Comparison of ENCODE assay signal across 15 mouse cellular contexts in the genomic region with DNA sequence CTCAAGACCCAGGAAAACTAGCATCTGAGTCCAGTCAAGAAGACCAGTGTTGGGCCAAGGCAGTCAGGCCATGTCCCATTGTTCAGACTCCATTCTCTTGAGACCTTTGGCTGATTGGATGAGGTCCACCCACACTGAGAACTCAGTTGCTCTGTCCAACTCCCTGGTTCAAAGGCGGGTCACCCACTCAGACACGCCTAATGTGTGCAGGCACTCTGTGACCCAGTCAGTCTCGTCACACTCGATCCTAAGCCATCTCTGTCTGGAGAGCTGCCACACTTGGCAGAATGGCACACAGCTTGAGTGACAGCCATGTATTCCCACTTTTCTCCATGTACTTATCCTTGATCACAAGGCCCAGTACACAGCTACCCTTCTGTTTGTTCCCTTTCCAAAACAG.
DNase-seq lines count a peak whose midpoint lies in the region; ATAC-seq and TF ChIP-seq lines count a peak whose summit lies in the region.
"Had no signal": no experiment of that assay in that cellular context is flagged by ENCODE, and none has a peak within 500 bp of the region (broad histone marks: within the 10 kb centered on the region; RNA-seq: fewer than 3 reads in every experiment).

No protein-coding gene starts in this region.

- 86% methylated on average over 4 of the region's 4 CpGs for WGBS in forebrain, embryonic 10.5 days
- WGBS in forebrain, embryonic 12.5 days = 88% methylated on average over 4 of the region's 4 CpGs
- WGBS in heart, adult 2 months = 57% methylated on average over 4 of the region's 4 CpGs

- H3K27me3 ChIP-seq in forebrain, embryonic 10.5 days (ENCODE audit: poor library complexity, severe bottlenecking) = no peaks in the 10 kb centered on the region
- no peaks in the 10 kb centered on the region for H3K27me3 ChIP-seq in forebrain, embryonic 12.5 days
- no peaks in the 10 kb centered on the region for H3K27me3 ChIP-seq in heart, adult 2 months (ENCODE audit: control insufficient read depth, insufficient read depth, low read length)
- H3K27me3 ChIP-seq: liver, embryonic 13.5 days; midbrain, embryonic 12.5 days had no signal

- TF ChIP-seq CTCF in heart, adult 2 months (IDR thresholded peaks at IDR 0.05) = no peak

- no peak overlapping the region for H3K9ac ChIP-seq in forebrain, embryonic 12.5 days
- no peak overlapping the region for H3K9ac ChIP-seq in heart, adult 2 months (ENCODE audit: low read depth, low read length)
- H3K9ac ChIP-seq: hindbrain, embryonic 14.5 days; liver, embryonic 13.5 days; midbrain, embryonic 12.5 days had no signal

- DNase-seq in forebrain, embryonic 10.5 days (ENCODE audit: extremely low spot score, low spot score) = no peak
- peak; percentile 34 for DNase-seq in lung, postnatal 10 days
- no peak for DNase-seq in lung, adult 18-20 months
- peak; percentile 32 to 47 for DNase-seq in heart, adult 2 months
- peak; percentile 21 for DNase-seq in skeletal muscle tissue, adult 2 months (ENCODE audit: low read depth, low spot score)
- DNase-seq in retina, postnatal 1 day = no peak
- DNase-seq: kidney, adult 18-20 months; kidney, postnatal 25 days; liver, embryonic 13.5 days; lung, postnatal 4 days; thymus, adult 2 months had no signal

- no peaks in the 10 kb centered on the region for H3K79me2 ChIP-seq in heart, adult 2 months (replicated peaks; ENCODE audit: control insufficient read depth, insufficient read depth, low read length)

- no peak overlapping the region for H3K4me3 ChIP-seq in forebrain, embryonic 10.5 days
- H3K4me3 ChIP-seq in forebrain, embryonic 12.5 days (replicated peaks) = no peak overlapping the region
- no peak overlapping the region for H3K4me3 ChIP-seq in heart, adult 2 months
- H3K4me3 ChIP-seq: liver, embryonic 13.5 days; midbrain, embryonic 12.5 days; myocyte had no signal

- no peak for ATAC-seq in forebrain, embryonic 12.5 days (ENCODE audit: low FRiP score)

- TF ChIP-seq POLR2A in heart, adult 2 months (IDR thresholded peaks at IDR 0.05; ENCODE audit: insufficient read depth, low read depth, low read length) = no peak

- no peaks in the 10 kb centered on the region for H3K36me3 ChIP-seq in forebrain, embryonic 10.5 days (replicated peaks)
- no peaks in the 10 kb centered on the region for H3K36me3 ChIP-seq in forebrain, embryonic 12.5 days (replicated peaks)
- no peaks in the 10 kb centered on the region for H3K36me3 ChIP-seq in heart, adult 2 months (ENCODE audit: control insufficient read depth, insufficient read depth, low read length)
- H3K36me3 ChIP-seq: liver, embryonic 13.5 days; midbrain, embryonic 12.5 days had no signal

- H3K27ac ChIP-seq in forebrain, embryonic 10.5 days = 0 out of 2 replicates have a peak overlapping the region, but pooled peaks have one; percentile 1
- H3K27ac ChIP-seq in forebrain, embryonic 12.5 days = no peak overlapping the region
- H3K27ac ChIP-seq in heart, adult 2 months = no peak overlapping the region
- H3K27ac ChIP-seq: hindbrain, embryonic 14.5 days; liver, embryonic 13.5 days; midbrain, embryonic 12.5 days had no signal

- TF ChIP-seq EP300 in heart, adult 2 months (IDR thresholded peaks at IDR 0.05; ENCODE audit: insufficient read depth, low read depth, low read length) = no peak

- H3K4me2 ChIP-seq in forebrain, embryonic 12.5 days = no peak overlapping the region
- H3K4me2 ChIP-seq: hindbrain, embryonic 14.5 days; liver, embryonic 13.5 days; midbrain, embryonic 12.5 days had no signal

- H3K9me3 ChIP-seq in forebrain, embryonic 10.5 days = no peaks in the 10 kb centered on the region
- no peaks in the 10 kb centered on the region for H3K9me3 ChIP-seq in forebrain, embryonic 12.5 days
- H3K9me3 ChIP-seq: liver, embryonic 13.5 days; midbrain, embryonic 12.5 days had no signal

- intact Hi-C loops in heart, adult 2 months (cut with DNase I) = loop anchor here (2.0 kb wide), 1 partner anchor 186 kb away; no protein-coding TSS in a partner anchor

- H3K4me1 ChIP-seq in forebrain, embryonic 10.5 days = peaks cover 17% of the 10 kb centered on the region
- peaks cover 29% of the 10 kb centered on the region for H3K4me1 ChIP-seq in forebrain, embryonic 12.5 days
- H3K4me1 ChIP-seq in heart, adult 2 months (ENCODE audit: control insufficient read depth, insufficient read depth, low read length) = no peaks in the 10 kb centered on the region
- H3K4me1 ChIP-seq: liver, embryonic 13.5 days had no signal

Comparison
In these comparisons a context has a peak if more than half of its experiments do, and no peak if none do; other contexts are left out.
1. DNase-seq: peak in lung, postnatal 10 days (single experiment), heart, adult 2 months (2 of 2) and skeletal muscle tissue, adult 2 months (single experiment); none in forebrain, embryonic 10.5 days (single experiment), lung, adult 18-20 months (0 of 2) and retina, postnatal 1 day (single experiment).